Mouse (Mus musculus): ENCODE results near the gene Gm5155.
"Not testable (repeated sequence)": the region's sequence is repeated elsewhere in the genome, so short reads cannot be mapped to it uniquely, and the experiment has no call there.

Gm5155 gene

DNA sequence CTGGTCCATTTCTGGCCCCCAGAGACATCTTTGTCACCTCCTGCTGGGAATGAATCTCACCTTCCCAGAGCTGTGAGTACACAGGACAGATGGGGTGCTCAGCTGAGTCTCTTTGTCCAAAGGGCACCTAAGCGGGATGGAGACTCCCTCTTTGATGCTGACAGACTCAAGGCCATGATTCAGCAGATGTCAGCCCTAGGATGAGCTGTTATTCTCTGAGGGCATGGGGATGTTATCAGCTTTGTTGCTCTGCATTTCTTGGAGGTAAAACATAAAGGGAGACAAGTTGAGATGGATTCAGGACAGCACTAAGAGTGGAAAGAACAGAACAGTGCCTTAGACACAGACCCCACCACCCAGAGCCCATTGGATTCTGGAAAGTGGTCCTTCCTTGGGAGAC, at the start of gene Gm5155:
Gm5155 (plus strand) TSS at position 301 of the 400 bp plus-strand sequence.
- DNase-seq (ENCODE audit: low read depth, low spot score) = no peak

DNA sequence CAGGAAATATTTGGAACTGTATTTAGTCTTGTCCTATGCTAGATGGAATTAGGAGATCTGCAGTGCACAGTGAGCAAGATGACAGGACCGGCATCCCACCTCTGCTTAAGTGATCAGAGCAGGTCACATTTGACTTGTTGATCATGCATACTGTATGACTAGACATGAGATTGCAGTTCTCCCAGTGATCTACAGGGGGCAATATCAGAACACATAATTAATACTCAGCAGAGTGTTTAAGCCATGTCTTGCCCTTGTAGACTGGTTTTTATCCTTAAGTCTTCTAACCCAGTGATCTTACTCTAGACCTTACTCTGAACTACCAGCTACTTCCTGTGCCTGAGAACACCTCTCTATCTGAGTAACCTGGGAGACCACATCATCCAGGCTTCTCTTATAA, 791 bp upstream of the Gm5155 start:
- no peak for DNase-seq (ENCODE audit: low read depth, low spot score)

DNA sequence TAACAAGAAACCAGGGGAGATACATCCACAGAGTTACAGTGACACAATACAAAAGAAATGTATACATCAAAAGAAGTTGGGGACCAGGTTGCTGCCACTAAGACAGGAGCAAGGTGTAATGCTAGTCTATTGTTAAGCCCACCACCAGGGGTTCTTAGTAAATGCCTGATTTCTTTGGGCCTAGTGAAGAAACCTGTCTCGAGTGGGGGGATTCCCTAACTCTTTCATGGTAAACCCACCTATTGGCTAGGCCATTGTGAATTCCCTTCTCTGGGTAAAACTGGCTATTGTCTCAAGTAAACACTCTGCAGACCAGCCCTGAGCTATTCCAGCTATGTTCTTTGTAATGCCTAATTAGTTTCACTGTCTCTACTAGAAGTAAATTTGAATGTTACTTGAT, 23.8 kb downstream of the Gm5155 start:
- not testable (repeated sequence) for DNase-seq (ENCODE audit: low read depth, low spot score)

DNA sequence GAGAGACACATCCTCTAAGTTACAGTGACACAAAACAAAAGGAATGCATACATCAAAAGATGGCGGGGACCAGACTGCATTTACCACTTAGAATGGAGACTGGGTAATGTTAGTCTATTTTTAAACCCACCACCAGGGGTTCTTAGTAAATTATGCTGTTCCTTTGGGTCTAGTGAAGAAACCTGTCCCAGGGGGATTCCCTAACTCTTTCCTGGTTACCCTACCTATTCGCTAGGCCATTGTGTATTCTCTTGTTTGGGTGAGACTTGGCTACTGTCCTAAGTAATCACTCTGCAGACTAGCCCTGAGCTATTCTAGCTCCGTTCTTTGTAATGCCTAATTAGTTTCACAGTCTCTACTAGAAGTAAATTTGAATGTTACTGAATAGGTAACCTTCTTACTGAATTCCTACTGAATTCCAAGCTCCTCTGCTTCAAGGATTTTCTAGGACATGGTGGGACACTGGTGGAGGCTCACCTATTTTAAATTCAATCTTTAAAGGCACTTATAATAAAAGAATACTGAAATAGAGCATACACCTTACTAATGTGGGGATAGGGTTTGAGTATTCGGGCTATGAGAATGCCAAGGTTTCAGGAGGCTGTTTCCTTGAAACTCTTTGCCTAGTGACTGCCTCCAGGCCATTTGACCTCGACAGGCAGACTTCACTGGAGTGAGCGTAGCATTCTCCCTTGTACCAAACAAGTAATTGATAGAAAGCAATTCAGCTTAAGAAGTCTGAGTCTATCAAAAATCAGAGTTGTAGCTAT, 31.8 kb downstream of the Gm5155 start:
- DNase-seq (ENCODE audit: low read depth, low spot score) = no peak
